Mouse (Mus musculus) effector memory CD4-positive, alpha-beta T cell, adult 7 months (primary cell): Measurements from ENCODE around the gene Uap1l1. TPM values are rescaled to one million over a fixed set of nuclear protein-coding genes. Genes with fewer than 3 reads are reported as not detected.

ENCODE experiments used
- polyA plus RNA-seq: library from polyadenylated mRNA; unstranded; fragments of 100-300 nt; shearing (Covaris generic); gene quantifications from one replicate; pipeline ENCODE4 v1.2.1, GENCODE M21; 2017

The Uap1l1 gene
- 23.4 TPM for polyA plus RNA-seq

DNA sequence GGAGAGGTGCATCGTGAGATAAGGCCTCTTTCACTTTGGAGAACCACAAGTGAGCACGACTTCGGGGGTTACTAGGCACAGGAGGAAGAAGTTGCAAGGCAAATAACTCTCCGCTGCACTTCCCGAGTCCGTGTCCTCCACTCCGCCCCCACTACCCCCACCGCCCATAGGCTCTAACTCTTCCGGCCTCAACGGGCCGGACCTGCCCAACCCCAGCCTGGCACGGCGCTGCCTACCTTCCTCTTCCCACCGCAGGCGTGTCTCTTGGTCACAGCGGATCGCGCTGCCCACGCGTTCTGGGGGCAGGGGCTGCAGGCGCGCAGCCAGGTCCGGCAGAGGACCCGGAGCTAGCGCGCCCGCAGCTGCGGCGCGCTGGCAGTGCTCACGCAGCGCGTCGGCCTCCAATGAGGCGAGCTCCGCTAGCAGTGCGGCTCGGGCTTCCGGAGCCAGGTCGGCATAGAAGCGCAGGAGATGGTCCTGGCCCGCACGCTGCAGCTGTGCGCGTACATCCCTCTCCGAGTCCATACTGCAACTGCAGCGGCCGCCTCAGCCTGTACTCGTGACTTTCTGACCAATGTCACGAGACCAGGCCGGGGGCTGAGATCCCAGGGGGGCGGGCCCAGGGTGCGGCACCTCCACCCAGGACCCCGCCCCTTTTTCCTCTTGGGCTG is at the start of gene Uap1l1:
TSS of gene Uap1l1 (minus strand) at position 592 of the 671 bp plus-strand sequence.

DNA sequence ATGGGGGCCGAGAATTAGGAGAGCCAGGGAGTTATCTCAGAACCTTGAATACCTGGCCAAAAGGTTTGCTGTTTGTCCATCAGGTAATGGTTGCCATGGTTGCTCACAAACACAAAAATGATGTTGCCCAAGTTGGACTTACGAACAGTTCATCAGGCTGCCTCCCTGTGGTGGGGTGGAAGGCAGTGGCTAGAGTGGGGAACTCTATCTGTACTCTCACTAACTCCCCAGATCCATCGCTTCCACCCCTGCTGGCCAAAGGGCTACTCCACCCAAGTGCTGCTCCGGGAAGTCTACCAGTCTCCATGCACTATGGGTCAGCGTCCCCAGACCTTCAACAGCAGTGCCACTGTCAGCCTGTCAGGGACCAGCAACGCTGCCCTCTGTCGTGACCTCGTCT is 33.6 kb upstream of the Uap1l1 start, which contains the start of gene Npdc1:
TSS of gene Npdc1 (plus strand) at position 301 of the 400 bp plus-strand sequence.

DNA sequence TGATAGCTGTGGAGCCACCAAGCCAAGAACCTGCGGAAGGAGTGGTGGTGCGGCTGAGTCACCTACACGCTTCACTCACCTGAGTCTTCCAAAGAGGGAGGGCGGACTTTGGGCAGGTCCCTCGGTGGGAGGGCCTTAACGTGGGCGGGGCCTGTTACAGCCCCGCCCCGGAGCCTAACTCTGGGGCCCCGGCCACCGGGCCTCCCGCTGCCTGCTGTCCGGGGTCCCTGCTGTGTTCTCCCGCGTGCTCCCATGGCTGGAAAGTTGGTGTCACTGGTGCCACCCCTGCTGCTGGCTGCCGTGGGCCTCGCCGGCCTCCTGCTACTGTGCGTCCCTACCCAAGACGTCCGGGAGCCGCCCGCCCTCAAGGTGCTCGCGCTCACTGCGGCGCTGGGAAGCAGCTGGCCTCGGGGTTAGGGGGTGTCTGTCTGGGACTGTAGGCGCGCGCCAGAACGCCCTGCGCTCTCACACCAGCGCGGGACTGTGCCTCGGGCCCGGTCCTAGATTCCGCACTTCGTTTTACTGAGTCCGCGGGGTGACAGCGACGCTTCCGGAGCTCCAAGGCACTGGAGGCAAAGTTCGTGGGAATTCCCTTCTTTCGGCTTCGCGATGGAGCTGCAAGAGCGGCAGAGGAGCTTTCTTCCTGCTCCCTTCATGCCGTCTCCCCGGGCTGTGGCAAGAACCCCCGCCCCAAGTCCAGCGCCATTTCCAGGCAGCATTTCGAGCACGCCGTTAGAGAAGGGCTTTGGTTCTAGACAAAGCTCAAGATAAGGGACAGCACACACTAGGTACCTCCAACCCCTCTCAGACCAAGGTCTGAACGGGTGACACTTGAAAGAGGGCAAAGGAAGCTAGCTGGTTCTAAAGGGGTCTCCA is 30.5 kb upstream of the Uap1l1 start, which contains the start of gene Entpd2:
TSS of gene Entpd2 (plus strand) at position 154 of the 876 bp plus-strand sequence.

DNA sequence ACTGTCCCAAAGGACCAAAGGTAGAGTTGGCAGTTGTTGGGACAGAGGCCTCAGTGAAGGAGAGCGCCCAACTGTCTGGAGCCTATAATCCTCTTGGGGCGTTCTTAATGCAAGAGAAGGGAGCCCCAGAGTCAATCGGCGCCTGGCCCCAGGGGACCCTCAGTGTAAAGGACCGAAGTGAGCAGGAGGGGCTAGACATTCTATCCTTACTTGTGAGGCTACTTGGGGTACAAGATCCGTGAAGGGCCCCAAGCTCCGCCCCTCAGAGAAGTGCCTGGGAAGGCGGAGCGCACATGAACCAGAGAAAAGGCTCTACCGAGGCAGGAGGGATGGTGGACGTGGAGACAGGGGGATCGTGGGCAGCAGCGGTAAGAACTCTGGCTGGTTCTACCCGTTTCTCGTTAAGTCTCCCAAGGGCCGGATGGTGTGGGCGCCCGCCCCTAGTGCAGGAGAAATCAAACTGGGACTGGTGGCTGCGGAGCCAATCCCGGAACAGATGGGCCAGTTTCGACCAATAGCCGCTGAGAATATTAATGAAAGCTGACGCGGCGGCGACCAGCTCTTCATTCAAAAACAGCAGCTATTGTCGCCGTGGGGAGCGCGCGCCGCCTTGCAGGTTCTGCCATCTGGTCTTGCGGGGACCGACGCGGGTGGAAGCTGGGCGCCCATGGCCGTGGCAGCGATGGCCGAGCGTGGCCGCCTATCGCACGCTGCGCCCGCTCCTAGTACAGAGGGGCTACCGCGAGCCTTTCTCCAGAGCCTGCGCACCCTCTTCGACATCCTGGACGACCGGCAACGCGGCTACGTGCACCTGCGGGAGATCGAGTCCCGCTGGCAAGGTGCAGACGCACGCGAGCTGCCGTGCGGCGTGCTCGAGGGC is 6.5 kb upstream of the Uap1l1 start, which contains the start of gene Sapcd2:
TSS of gene Sapcd2 (plus strand) at position 558 of the 880 bp plus-strand sequence.

DNA sequence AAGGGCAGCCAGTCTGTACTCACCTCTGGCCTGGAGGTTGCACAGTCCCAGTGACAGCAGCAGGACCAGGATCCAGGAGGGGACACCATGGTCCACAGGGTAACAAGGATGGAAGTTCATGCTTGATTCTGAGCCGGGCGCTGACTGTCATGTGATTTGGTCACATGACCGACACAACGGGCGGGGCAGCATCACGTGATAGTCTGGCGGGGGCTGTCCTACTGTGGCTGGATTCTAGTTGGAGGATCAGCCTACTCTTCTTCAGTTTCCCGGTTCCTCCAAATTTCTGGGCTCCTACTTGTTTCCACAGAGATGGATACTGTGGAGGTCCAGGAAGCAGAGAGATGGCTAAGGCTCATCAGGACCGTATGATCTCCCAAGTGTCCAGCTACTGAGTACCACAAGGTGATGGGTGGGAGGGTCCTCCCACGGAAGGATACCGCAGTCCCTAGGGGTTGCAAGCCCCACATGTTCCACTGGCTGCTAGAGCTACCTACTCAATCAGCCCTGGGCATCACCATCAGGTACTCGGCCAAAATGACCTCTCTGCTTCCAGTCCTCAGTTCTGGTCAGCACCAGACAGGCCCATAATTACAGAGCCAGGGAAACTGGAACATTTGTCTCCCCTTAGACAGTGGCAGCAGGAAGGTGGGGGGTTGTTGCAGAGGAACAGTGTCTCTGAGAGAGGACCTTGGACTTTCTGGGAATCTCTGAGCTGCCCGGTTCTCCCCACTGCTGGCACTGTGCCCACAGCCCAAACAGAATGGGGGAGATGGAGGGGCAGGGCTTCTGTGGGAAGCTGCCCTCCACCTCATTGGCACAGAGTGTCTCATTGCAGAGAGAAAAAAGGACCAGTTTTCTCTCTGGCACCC is 9.0 kb downstream of the Uap1l1 start, which contains the start of gene Dpp7:
TSS of gene Dpp7 (minus strand) at position 152 of the 872 bp plus-strand sequence.

DNA sequence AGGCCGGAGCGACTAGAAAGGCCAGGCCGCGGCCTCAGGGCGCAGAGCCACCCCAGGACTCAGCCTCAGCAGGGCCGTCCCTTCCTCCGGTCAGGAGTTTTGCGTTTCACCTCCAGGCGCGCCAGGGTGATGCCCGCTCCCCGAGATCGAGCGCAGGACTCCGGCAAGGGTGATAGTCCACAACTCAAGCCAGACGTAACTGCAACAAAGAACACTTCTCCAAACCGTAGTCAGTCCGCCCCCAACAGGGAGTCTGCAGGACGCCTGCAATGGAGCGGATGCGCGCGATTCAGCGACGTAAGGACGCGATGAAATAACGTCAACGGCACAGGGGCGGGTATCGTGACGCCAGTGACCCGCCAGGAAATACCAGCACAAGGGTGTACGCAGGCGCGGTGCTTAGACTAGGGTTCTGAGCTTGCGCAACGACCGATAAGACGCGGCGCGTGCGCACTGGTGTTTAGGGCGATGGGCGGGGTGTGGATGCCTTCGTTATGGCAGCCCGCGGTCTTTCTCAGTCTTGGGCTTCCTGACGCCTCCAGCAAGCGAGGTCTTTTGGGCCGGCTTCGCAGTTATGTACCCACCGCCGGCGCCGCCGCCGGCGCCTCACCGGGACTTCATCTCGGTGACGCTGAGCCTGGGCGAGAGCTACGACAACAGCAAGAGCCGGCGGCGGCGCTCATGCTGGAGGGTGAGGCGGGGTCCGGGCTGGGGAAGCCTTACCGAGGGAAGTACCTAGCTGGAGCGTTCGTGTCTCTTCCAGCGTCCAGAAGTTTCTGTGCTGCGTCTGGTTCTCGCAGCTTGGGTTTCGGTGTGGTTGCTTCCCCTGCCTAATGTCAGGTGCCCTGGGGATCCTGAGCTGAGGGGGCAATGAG is 33.0 kb downstream of the Uap1l1 start, which contains the start of gene Man1b1:
TSS of gene Man1b1 (plus strand) at position 53 of the 875 bp plus-strand sequence.

DNA sequence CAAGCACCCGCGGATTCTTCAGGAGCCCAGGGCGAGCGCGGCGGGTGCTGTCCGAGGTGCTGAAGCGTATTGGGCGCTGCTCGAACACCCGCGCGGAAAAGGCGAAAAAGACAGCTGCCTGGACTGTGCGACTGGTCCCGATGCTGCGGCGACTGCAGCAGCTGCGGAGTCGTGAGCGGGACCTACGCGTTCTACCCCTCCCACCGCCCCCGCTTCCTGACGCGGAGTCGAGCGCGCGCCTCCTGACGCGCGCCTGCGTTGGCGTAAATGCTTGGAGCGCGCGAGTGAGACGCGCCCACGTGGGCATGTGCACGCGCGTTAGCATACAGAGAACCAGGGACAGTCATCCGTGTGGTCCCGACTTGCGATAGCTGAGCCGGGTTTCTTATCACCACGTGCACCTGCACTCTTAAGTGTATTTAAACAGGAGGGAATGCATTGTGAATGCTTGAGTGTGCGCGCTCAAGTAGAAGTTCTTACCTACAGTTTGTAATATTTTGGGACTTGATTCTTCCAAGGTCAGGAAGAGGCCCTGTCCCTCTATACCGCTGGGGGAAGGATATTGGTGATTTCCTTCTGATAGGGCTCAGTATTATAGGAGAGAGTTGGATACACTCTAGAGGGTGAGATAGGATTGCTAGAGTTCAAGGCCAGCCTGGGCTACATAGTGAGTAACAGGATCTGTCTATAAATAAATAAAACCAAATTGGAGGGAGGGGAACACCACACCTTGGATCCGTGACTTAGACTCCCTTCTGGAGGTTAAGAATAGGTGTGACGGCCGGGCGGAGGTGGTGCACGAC is 46.3 kb downstream of the Uap1l1 start, which contains the start of gene Grin1:
TSS of gene Grin1 (minus strand) at position 217 of the 803 bp plus-strand sequence.

Other genes starting within 250 kb of the Uap1l1 start
- 8.6 TPM for gene Nrarp, start 184.9 kb downstream of the Uap1l1 start, polyA plus RNA-seq
- 32.6 TPM for gene Tor4a, start 168.8 kb downstream of the Uap1l1 start, polyA plus RNA-seq
- gene Nelfb, start 154.2 kb downstream of the Uap1l1 start, polyA plus RNA-seq = 86.6 TPM
- gene Stpg3, start 151.0 kb downstream of the Uap1l1 start, polyA plus RNA-seq = 0.68 TPM
- not detected for gene Fam166a, start 146.9 kb downstream of the Uap1l1 start, polyA plus RNA-seq
- 119 TPM for gene Tubb4b, start 141.0 kb downstream of the Uap1l1 start, polyA plus RNA-seq
- not detected for gene Slc34a3, start 131.3 kb downstream of the Uap1l1 start, polyA plus RNA-seq
- not detected for gene Rnf224, start 128.9 kb downstream of the Uap1l1 start, polyA plus RNA-seq
- gene Rnf208, start 123.4 kb downstream of the Uap1l1 start, polyA plus RNA-seq = not detected
- not detected for gene Cysrt1, start 123.2 kb downstream of the Uap1l1 start, polyA plus RNA-seq
- 5.2 TPM for gene AL732309.1, start 118.8 kb downstream of the Uap1l1 start, polyA plus RNA-seq
- 13.5 TPM for gene Tmem203, start 110.2 kb downstream of the Uap1l1 start, polyA plus RNA-seq
- gene Tprn, start 103.1 kb downstream of the Uap1l1 start, polyA plus RNA-seq = 25.6 TPM
- 64.4 TPM for gene Ssna1, start 93.2 kb downstream of the Uap1l1 start, polyA plus RNA-seq
- 76.4 TPM for gene Anapc2, start 93.2 kb downstream of the Uap1l1 start, polyA plus RNA-seq
- gene Tmem210, start 77.5 kb downstream of the Uap1l1 start, polyA plus RNA-seq = 0.91 TPM
- not detected for gene Lrrc26, start 75.8 kb downstream of the Uap1l1 start, polyA plus RNA-seq
- gene Grin1, start 46.5 kb downstream of the Uap1l1 start, polyA plus RNA-seq = not detected
- gene Man1b1, start 33.3 kb downstream of the Uap1l1 start, polyA plus RNA-seq = 25.5 TPM
- 12.7 TPM for gene Dpp7, start 9.3 kb downstream of the Uap1l1 start, polyA plus RNA-seq
- not detected for gene Sapcd2, start 6.6 kb upstream of the Uap1l1 start, polyA plus RNA-seq
- gene Entpd2, start 30.2 kb upstream of the Uap1l1 start, polyA plus RNA-seq = not detected
- gene Npdc1, start 33.7 kb upstream of the Uap1l1 start, polyA plus RNA-seq = 2.1 TPM
- gene Fut7, start 57.6 kb upstream of the Uap1l1 start, polyA plus RNA-seq = 0.26 TPM
- 51.3 TPM for gene Abca2, start 63.0 kb upstream of the Uap1l1 start, polyA plus RNA-seq
- 1.0 TPM for gene Clic3, start 91.2 kb upstream of the Uap1l1 start, polyA plus RNA-seq
- 50.2 TPM for gene Paxx, start 95.4 kb upstream of the Uap1l1 start, polyA plus RNA-seq
- gene Ptgds, start 104.4 kb upstream of the Uap1l1 start, polyA plus RNA-seq = not detected
- gene Lcn12, start 128.2 kb upstream of the Uap1l1 start, polyA plus RNA-seq = not detected
- gene Fbxw5, start 135.1 kb upstream of the Uap1l1 start, polyA plus RNA-seq = 71.7 TPM
- 4.6 TPM for gene C8g, start 136.0 kb upstream of the Uap1l1 start, polyA plus RNA-seq
- gene Traf2, start 181.3 kb upstream of the Uap1l1 start, polyA plus RNA-seq = 81.5 TPM
- 237 TPM for gene Edf1, start 192.2 kb upstream of the Uap1l1 start, polyA plus RNA-seq
- 1.4 TPM for gene Mamdc4, start 209.2 kb upstream of the Uap1l1 start, polyA plus RNA-seq
- 49.8 TPM for gene Phpt1, start 209.5 kb upstream of the Uap1l1 start, polyA plus RNA-seq
- 1.1 TPM for gene Ajm1, start 216.1 kb upstream of the Uap1l1 start, polyA plus RNA-seq
- gene Rabl6, start 242.8 kb upstream of the Uap1l1 start, polyA plus RNA-seq = 33.1 TPM